Mouse (Mus musculus) right cerebral cortex, adult 18-20 months (tissue): ENCODE measurements at regions not wholly inside any gene's neighbourhood (a gene's known extent, or its start where the extent isn't known, plus 50 kb on each side); places are given as distances from the start of the nearest gene placed in this dataset.
"Not testable (repeated sequence)": the region's sequence is repeated elsewhere in the genome, so short reads cannot be mapped to it uniquely, and the experiment has no call there.

Source experiments
- DNase-seq: peaks from one replicate; pipeline ENCODE4 v3.0.0; 2022; ENCODE audit warnings: mixed read lengths

- DNase-seq, result no peak
Observed at GRCm38 (mm10) chr12:65325347-65325746, 100.0 kb downstream of the Wdr20rt start.

DNA sequence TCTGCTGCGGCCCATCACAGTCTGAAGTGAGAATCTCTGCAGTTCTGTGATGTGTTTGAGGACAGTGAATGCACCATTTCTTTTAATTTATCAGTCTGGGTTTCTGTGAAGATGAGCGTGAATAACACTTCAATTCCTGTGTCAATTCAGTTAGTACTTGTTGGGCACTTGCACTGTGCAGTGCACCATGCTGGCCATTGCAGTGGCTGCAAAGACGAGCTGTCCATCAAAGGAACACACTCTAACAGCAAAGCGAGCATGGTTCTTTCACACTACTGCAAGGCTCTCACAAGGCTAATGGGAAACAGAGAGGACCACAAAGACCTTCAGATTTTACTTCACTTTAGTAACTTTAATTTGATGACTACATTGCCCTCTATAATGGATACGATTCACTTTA, 103.2 kb downstream of the Wdr20rt start:
- no peak for DNase-seq

DNA sequence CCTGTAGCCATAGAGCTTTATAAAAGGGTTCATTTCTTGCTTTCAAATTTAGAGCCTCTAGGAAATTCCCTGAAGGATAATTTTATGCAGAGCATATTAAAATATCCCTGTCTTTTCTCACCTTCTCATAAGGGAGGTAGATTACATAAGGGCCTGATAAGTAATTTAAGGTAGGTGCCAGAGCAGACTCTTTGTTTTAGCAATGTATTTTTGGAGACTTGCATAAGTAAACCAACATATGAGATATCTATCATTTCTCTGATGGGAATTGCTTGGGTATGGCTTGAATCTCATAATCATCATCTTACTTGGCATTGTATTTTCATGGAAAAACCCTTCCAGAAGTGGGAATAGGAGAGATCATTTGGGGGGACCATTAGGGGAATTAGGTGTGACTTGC, 104.4 kb downstream of the Wdr20rt start:
- no peak for DNase-seq

DNA sequence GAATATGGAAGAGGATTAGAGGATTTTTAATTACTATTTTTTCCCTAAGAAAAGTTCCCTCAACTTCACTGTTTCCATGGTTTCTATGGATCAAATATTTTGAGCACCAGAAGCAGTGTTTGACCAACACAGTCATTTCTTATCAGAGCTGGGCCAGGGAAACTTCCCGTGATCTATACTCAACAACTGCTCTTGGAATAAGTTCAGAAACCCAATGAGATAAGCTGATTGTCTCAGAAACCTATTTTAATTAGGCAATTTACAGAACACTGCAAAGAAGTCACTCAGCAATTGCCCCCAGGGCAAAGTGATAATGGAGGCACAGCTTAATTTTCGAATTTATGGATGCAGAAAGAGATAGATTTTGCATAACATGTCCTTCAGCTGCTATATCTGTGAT, 114.7 kb downstream of the Wdr20rt start:
- no peak for DNase-seq

DNA sequence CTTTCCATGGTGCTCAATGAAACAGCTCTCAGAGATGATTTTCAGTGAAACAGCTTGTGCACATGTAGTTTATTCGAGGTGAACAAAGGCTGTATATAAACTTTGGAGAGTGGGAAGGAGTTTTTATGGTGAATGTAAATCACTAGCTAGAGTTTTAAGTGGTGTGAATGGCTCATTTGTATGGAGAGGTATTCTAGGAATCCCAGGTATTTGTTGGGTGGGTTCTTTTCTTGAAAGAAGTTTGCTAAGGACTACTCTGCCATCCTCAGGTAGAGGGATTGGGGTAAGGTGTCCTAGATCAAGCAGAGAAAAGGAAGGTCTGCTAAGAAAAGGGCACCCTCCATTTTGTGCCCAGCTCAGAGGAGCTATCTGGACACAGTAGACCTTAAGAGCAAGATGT, 121.9 kb downstream of the Wdr20rt start:
- DNase-seq, result no peak

DNA sequence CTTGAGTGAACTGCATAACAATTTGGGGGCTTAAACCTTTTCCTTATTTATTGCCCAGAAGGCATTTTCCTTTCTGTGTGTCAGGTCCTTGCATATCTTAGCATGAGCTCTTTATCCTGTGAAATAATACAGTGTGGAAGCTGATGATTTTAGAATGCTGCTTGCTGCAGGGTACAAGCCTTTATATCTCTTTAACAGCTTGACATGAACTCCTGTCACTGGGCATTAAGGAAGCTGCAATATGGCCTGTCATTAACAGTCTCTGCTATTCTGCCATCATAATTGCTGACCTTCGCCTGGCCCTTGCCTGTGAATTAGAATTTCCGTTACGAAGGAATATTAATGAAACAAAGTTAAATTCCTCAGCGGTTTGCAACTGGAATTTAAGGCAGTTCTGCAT, 124.2 kb downstream of the Wdr20rt start:
- DNase-seq, result no peak

DNA sequence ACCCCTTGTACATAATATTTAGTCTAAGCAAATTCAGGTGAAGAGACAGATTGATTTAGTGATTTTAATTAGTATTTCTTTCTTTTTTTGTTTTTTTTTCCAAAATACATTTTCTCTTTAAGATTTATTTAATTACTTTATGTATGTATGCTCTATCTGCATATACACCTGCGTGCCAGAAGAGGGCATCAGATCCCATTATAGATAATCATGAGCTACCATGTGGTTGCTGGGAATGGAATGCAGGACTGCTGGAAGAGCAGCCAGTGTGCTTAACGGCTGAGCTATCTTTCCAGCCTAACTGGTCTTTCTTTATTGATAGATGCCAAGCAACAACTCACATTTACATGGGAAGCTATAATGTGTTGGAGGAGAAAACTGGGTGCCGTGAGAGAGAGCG, 138.9 kb downstream of the Wdr20rt start:
- DNase-seq, result no peak

- no peak for DNase-seq
Observed at GRCm38 (mm10) chr12:65367334-65367733, 142.0 kb downstream of the Wdr20rt start.

DNA sequence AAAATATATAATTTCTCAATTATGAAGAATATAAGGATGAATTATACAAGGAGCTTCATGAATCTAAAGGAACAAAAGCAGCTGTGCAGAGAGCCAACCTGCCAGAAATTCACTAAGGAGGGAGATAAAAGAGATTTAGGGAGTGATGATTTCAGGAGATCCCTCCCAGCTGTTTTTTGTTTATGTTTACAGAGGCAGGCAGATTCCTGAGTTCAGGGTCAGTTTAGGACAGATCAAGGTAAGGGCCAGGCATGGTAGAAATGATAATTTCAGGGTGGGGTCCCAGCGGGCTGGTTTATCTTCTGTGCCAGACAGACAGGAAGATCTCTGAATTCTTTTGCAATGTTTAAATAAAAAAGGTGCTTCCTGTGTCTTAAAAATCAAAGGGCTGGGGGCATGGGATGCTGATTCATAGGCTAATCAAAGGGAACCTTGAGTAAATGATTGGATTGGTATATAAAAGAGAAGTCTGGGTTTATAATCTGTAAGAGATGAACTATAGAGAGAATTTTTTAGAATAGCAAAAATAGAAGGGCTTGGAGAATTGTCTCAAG, 142.6 kb downstream of the Wdr20rt start:
- DNase-seq, result no peak

- DNase-seq, result no peak
Observed at GRCm38 (mm10) chr12:65371650-65372049, 146.3 kb downstream of the Wdr20rt start.

DNA sequence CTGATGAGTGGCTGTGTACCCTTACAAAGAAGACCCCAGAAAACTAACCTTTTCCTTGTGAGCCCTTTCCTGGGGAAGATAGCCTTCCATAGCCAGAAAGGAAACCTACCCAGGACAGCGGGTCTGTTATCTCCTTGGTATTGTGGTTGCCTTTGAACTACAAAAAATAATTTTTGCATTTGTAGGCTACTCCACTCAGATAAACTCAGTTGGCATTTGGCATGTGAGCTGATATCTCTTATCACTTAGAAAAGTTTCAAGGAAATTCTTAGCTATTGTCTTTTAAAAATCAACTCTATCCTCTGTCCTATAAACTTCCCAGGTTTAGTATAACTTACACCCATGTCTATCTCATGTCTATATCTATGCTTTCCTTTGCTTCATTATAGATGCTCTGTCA, 154.0 kb downstream of the Wdr20rt start:
- DNase-seq, result no peak

DNA sequence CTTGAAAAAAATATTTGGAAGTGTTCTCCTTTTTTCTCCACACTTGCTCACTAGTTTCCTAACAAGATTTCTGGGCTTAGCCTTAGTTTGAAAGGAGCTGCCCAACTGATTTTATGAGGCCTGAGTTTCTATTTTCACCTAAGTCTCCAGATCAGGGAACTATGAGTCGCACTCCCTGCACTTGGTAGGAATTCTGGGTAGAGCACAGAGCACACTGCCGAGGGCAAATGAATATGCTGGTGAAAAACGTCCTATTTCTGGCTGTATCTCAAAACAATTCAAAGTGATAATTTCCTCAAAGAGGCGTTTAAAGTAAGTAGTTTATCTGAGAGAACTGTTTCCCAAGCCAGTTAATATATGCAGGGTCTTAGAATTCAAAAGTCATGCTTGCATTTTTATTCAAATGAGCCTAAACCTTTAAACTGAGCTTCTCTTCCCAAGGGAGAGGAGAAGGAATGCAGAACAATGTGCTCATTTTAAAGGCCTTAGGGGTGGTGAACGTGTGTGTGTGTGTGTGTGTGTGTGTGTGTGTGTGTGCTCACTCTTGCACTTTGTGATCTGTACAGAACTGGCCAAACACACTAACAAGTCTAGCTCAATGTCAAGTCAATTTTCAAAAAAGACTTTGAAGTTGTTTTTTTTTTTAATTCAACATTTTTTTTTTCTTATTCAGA, 156.9 kb downstream of the Wdr20rt start:
- DNase-seq, result no peak

GRCm38 (mm10) chr12:65382796-65383195, 157.5 kb downstream of the Wdr20rt start:
- not testable (repeated sequence) for DNase-seq

DNA sequence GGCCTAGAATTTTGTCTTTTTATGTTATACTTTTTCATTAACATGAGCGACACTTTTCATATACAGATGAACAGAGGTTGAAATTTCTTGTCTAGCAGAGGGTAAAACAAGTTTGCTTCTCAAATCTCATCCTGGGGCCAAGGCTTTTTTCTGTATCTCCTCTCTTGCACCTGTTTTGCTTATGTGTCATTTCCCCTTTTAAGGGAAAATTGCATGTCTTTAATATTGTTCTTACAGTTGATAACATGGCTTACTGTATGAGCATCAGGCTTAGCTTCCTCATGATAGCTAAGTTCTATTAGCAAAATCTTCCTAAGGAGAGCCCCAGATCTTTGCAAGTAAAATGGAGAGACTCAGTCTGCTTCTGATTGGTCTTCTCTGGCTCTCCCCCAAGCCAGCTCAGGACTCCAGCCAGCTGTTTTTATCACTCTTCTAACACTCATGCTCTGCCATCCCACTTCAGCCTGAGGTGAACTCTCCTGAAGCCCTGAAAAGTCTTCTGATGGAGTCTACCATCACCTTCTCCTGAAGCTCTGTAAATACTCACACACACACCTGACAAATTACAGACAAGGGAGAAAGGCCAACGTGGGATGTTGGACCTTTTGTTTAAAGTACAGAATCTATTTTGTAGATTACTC, 160.8 kb downstream of the Wdr20rt start:
- no peak for DNase-seq

DNA sequence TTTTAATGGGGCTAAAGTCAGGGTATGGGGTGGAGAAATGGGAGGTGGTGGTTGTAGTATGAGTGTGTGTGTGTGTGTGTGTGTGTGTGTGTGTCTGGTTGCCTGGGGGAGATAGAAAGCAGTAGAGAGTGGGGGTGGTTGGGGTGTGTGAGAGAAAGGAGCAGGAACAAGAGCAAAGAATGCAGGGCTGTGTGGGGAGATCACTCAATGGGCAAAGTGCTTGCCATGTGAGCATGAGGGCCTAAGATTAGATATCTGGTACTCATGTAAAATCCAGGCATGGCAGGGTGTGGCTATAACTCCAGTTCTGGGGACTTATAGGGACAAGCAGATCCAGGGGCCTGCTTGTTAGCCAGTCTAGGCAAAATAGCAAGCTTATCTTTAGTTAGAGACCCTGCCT, 161.7 kb downstream of the Wdr20rt start:
- DNase-seq, result no peak

- no peak for DNase-seq
Observed at GRCm38 (mm10) chr12:65389512-65389911, 164.2 kb downstream of the Wdr20rt start.

- peak; percentile 32 for DNase-seq
Observed at GRCm38 (mm10) chr12:65390330-65390729, 165.0 kb downstream of the Wdr20rt start.

GRCm38 (mm10) chr12:65401728-65402419, 176.6 kb downstream of the Wdr20rt start:
- DNase-seq, result peak; percentile 61

- DNase-seq, result no peak
Observed at GRCm38 (mm10) chr12:65403124-65403523, 177.8 kb downstream of the Wdr20rt start.

GRCm38 (mm10) chr12:65413034-65413700, 187.8 kb downstream of the Wdr20rt start:
- DNase-seq, result no peak

GRCm38 (mm10) chr12:65414393-65414792, 189.1 kb downstream of the Wdr20rt start:
- DNase-seq, result peak; percentile 22

GRCm38 (mm10) chr12:65416909-65417308, 191.6 kb downstream of the Wdr20rt start:
- DNase-seq, result no peak

- DNase-seq, result no peak
Observed at GRCm38 (mm10) chr12:65420127-65420526, 194.8 kb downstream of the Wdr20rt start.
